Mouse (Mus musculus) layer of hippocampus, postnatal 10 days (tissue): ENCODE results near the gene Nmnat3. TPM values are rescaled to one million over a fixed set of nuclear protein-coding genes. Genes with fewer than 3 reads are reported as not detected.

Source experiments
- DNase-seq, 2 experiments: peaks; one replicate each; pipeline ENCODE4 v3.0.0; 2021; ENCODE audit warnings: low spot score in 2 of 2
- total RNA-seq, 2 experiments: library from RNA; stranded (reverse); gene quantifications; 2 replicates each; pipeline ENCODE4 v1.2.3; 2021

The Nmnat3 gene
- total RNA-seq, 2 experiments from 2014 or later, result 0.98 to 1.1 TPM

DNA sequence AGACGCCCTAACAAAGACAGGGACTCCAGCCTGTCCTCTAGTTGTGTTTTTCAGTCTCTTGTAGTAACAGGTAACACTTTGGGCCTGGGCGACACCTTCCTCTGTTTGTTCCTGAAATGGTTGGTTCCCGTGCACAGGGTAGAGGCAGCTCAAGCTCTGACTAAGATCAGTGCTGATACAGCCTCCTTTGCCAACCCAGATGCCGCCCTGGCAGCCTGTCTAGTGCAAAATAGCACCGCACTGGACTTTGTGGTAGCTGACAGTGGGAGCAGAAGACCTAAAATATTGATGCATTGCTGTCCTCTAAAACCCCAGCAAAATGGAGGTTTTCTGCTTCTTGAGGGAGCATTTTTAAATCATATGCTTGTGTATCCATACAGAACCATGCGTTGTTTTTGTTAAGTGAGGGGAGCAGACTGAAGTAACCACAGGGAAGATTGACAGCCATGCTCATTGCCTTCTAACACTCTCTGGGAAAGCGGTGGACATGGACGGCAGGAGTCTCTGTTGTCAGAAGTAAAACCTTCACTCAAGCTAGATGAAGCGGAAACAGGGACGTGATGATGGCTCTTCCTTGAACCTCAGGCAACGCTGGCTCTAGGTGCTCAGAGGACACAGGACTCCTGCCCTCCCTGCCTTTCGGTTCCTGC lies 24.2 kb downstream of the Nmnat3 start:
- DNase-seq, result no peak

DNA sequence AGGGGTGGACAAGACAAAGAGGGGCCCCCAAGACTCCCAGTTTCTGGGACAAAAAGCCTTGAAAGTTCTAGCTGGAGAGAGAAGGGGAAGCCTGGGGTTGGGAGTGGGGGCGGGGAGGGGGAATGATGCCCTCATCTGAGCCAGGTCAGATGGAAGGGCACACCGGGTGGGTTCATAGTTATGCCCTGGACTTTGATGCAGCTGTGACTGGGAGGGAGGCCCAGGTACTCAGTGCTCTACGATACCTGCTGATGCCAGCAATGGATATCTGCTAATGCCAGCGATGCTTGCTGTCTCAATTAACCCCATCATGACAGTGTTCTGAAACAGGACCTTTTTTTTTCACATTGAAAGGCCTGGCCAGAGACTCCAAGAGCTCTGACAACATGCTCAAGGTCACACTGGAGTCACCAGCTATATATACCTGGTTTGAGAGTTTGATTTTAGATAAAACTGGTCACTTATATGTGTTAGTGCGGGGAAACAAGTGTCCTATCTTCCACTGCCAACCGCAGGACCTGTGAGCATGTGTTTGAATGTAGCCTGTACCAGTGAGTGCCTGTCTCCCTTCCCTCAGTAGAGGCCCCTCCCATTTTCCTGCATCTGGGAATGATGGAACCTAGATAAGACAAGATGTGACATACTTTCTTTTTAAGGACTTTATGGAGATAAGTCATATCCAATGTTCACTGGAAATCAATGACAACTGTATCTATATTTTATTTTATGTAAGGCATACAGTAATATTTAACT lies 25.6 kb downstream of the Nmnat3 start:
- no peak for DNase-seq

DNA sequence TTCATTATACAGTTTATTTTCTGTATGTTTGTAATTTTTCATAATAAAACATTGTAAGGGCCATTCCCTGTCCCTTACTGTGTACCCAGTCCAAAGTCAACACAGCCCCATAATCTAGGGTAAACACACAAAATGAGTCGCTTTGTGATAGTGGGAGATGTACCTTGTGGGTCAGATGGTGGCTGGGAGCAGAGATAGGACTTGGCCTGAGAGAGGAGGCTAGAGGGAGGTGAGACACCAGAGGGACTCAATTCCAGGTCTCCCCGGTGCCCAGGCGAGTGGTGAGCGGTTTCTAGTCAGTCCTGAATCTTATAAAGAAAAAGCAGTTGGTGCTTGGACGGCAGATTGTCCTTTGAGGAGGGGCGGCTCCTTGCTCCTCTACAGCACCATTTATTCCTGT lies 26.4 kb downstream of the Nmnat3 start:
- DNase-seq, result no peak

DNA sequence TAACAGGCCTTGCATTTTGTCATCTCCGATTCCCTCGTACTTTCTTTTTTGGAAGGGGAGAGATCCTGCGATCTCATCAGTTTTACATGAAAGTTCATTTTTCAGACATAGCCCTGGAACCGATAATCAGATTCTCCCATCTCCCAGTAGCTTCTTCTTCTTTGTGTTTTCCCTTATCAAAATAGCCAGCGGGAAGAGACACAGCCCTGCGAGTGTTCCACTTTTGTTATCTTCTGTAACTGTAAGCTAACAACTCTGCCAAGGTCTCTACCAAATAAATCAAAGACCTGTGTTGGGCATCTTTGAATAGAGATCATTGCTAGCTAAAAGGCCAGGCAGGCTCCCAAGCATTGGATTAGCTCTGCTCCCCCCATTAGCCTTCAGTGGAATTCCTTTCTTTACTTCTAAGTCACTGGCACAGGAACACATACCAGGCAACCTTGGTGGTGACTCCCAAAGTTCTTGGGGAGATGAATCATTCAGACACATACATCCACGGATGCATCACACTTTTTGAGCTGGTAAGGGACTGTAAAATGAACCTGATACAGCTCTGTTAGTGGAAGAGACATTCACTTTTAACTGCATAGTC lies 26.9 kb downstream of the Nmnat3 start:
- DNase-seq, result no peak

DNA sequence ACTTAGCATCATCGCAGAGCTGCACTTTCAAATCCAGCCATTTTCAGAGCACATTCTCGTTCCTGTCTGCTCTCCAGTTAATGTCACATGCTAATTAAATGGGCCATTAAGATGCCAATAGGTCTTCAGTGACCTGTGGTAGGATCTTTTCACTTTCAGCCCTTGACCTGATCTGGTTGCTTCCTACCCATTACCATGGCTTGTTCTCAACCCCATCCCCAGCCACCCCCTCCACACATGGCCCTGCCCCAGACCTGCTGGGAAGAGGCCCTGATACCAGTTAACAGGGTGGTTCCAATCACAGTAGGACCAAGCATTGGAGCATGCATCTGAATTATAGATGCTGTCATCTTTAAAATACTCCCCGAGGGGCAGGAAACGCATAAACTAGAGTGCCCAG lies 30.7 kb downstream of the Nmnat3 start:
- DNase-seq, result no peak

- DNase-seq, result no peak
These were observed 31.6 kb downstream of the Nmnat3 start for GRCm38 (mm10) chr9:98318875-98319274.

- DNase-seq, result peak; percentile 38 to 54
These were observed 33.5 kb downstream of the Nmnat3 start for GRCm38 (mm10) chr9:98320785-98321184.

- no peak for DNase-seq
These were observed 38.9 kb downstream of the Nmnat3 start for GRCm38 (mm10) chr9:98326088-98326487.

GRCm38 (mm10) chr9:98328415-98329176 lies 41.4 kb downstream of the Nmnat3 start:
- no peak for DNase-seq

DNA sequence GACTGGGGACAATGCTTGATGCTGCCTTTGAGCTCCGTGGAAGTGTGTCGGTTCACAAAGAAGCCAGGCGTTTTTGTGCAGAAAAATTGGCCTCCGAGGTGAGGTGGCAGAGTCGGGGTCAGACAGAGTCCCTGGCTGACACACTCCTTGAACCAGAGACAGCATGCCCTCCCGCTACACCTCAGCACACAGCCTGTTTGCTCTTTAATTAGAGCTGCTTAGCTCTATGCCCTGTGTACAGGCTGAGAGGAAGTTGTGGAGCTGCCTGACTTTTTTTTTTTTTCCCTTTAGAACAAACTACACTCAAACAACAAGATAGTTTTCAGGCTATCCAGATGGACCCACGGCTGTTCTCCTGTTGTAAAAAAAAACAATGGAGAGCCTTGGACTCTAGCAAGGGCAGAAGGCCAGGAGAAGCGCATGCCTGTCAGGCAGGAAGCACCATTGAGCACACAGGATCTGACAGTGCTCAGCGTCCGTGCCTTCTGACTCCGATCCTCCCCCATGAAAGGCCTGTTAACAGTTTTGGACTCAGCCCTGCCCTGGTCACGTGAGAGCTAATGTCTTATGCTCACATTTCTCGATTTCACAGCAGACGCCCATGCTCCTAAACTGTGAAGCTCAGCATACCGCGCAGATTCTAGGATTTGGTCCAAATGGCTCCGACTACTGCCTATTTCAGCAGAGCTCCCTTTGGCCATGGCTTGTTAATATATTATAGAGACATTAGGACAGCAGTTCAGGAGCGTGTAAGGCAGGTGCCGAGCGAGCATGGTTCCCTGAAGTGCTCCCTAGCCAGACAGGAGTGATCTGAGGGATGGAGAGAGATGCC lies 42.3 kb downstream of the Nmnat3 start:
- DNase-seq, result peak; percentile 46 to 65

DNA sequence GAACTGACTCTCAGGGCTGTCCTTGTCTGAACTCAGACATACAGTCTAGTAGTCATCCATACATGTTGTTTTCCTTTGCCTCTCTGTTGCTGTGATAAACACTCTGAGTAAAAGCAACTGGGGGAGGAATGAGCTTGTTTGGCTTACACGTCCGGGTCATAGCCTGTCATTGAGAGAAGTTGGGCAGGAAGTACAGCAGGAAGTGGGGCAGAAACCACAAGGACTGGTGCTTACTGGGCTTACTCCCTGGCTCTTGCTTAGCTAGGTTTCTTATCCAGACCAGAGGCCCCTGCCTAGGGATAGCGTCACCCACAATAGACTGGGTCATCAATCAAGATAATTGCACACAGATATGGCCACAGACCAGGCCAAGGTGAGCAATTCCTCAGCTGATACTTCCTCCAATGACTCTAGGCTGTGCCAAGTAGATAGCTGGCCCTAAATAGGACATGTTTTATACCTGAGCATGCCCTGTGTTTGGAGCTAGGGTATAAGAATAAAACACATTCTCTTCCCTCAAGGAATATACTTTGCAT lies 46.1 kb downstream of the Nmnat3 start:
- DNase-seq, result no peak

DNA sequence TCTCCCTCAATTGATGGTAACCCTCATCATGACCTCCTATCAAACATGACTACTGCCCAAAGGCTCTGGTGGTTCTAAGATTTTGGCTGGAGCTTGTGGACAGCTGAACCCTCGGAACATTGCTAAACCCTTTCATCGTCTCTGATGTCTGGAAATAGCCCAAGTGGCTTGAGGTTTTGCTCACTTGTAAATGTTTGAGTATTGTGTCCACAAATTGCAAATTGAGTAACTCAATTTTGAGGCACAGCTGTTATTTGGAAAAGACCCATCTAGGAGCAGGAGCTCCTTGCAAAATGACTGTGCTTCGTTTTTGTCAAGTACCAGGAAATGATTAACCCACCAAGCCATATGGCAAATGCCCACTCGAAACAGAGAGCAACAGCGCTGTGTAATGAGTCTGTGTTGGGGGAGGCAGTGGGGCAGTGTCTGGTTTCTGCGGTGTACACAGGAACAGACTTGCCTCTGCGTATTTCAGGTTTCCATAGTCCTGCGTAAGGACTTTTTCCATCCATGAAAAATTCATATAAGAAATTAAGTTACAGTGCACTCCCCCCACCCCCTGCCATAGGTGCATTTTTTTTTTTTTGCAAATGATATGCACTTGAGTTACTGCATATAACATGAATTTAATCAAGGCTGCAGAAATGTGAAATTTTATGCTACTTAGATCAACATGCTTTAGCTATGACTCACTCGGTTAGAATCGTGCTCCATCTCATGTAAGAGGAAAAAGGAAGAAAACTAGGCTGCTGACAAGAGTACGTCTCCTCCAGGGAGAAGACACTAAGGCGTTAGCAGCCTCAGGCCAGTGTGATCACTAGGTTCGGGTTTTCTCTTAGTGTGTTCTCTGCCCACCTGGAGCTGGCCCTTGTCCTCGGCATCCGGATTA lies 50.9 kb downstream of the Nmnat3 start:
- DNase-seq, result no peak

- no peak for DNase-seq
These were observed 52.7 kb downstream of the Nmnat3 start for GRCm38 (mm10) chr9:98339971-98340370.

- no peak for DNase-seq
These were observed 53.2 kb downstream of the Nmnat3 start for GRCm38 (mm10) chr9:98340427-98340826.

DNA sequence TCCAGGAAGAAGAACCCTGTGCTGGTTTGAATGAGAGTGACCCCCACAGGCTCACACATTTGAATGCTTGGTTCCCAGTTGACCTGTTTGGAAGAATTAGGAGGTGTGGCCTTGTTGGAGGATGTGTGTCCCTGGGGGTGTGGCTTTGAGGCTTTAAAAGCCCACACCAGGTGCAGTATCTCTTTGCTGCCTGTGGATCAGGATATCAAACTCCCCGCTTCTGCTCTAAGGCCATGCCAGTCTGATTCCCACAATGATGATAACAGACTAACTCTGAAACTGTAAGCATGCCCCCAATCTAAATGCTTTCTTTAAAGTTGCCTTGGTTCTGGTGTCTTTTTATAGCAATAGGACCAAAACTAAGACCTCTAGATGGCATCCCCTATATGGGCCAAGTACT lies 58.6 kb downstream of the Nmnat3 start:
- DNase-seq, result no peak

GRCm38 (mm10) chr9:98346240-98346639 lies 59.0 kb downstream of the Nmnat3 start:
- no peak for DNase-seq

- no peak for DNase-seq
These were observed 59.8 kb downstream of the Nmnat3 start for GRCm38 (mm10) chr9:98347021-98347420.

DNA sequence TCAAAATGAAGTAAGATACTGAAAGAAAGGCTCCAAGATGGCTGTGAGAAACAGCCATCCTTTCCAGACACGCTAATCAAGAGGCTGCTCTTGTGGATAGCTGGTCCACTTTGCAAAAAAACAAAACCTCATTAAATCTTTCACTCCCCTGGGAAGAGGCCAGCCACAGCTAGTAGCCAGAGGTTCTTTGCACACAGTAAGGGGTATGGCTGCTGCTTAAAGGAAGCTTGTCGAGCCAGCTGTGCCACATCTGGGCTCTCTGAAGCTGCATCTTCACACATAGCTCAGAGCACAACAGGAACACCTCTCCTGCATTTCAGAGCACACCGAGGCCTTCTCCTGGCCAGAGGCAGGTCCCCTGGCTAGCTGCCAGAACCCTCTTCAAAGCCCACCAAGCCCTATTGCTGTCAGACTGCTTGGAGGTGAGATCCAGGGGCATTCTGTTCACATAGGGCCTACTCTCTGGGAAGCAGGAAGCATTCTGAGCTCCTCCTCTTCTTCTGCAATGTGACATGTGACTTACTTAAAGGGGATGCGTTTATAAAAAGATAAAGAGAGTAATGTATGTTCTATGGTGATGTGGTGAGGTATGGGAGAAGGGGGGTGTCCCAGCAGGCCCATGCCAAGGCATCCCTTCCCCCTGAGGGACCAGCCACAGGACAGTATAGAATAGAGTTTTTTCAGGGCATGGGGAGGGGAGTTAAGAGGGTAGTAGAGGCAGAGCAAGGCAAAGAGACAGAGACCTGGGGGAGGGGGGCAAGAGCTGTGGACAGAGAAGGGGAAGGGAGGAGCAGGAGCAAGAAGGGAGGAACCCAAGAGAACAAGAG lies 63.3 kb downstream of the Nmnat3 start:
- DNase-seq, result no peak

DNA sequence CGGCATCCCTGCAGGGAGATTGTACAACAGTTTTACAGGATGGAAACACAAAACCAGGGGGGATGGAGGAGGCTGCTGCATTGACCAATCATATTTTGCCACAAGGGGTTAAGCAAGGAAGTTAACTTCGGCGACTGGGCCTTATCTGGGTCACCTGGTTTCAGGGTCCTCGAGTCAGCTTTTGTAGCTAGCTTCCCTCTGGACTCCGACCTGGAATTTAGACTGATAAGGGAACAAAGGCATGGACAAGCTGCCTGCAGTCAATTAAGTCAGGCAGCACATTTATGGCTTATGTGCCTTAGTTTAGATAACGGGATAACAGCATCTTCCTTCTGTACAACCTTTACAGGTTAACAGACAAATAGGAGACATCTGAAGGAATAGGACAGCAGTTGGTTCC lies 65.1 kb downstream of the Nmnat3 start:
- no peak for DNase-seq
